Comparison of ENCODE assay signal across 8 mouse cellular contexts in the genomic region with DNA sequence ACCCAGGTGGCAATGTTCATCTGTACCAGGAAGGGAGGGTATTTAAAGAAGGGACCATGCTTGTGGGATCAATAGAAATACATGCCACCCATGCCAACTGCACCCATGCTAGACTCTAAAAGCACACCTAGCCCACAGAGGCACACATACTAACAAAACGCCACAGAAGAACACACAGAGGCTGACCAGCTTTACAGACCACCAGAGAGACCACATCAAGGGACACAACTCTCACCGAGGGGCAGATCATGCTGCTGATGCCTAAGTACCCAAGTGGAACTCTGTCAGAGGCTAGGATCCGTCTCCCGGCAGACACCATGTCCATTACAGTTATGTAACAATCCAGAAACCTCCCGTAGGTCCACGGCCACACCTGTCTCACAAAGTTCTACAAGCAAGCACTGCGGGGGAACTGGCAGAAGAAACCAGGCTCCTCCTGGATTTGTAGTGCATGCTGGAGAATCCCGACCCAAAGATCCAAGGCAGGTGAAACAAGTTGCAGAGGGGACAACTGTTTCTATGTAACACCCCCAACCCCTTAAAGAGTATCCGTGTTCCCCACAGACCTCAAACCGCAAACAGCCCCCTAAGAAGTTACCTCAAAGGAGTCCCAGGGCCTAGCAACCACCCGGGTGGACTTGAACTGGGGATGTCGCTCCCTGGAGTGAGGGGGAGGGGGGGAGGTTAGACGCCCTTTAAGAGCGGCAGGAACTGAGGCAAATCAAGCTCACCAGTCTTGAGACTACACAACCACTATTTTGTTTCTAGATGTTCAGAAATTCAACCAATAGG. TPM values are rescaled to one million over a fixed set of nuclear protein-coding genes. Genes with fewer than 3 reads are reported as not detected.
DNase-seq lines count a peak whose midpoint lies in the region; ATAC-seq and TF ChIP-seq lines count a peak whose summit lies in the region.

No protein-coding gene starts in this region.

- peak overlapping the region; percentile 85 for H3K27ac ChIP-seq in left cerebral cortex, adult 2 months
- no peak overlapping the region for H3K27ac ChIP-seq in embryonic facial prominence, embryonic 10.5 days (replicated peaks)
- no peak overlapping the region for H3K27ac ChIP-seq in intestine, postnatal 0 days (ENCODE audit: low read depth, low read length)
- H3K27ac ChIP-seq in neural tube, embryonic 12.5 days, result no peak overlapping the region

- no peak for TF ChIP-seq CTCF in left cerebral cortex, adult 2 months (IDR thresholded peaks at IDR 0.05)
- no peak for TF ChIP-seq CTCF in intestine, postnatal 0 days (IDR thresholded peaks at IDR 0.05; ENCODE audit: low read depth)

- H3K4me1 ChIP-seq in embryonic facial prominence, embryonic 10.5 days, result peaks cover 59% of the 10 kb centered on the region
- H3K4me1 ChIP-seq in intestine, postnatal 0 days (replicated peaks; ENCODE audit: control insufficient read depth, insufficient read depth, low read length), result 0 out of 2 replicates have a peak, but pooled peaks cover 3% of the 10 kb centered on the region
- peaks cover 60% of the 10 kb centered on the region for H3K4me1 ChIP-seq in neural tube, embryonic 12.5 days

- peaks cover 36% of the 10 kb centered on the region for H3K36me3 ChIP-seq in embryonic facial prominence, embryonic 10.5 days (replicated peaks)
- H3K36me3 ChIP-seq in intestine, postnatal 0 days (ENCODE audit: control insufficient read depth, insufficient read depth), result peaks cover 6% of the 10 kb centered on the region; the same call in 1 of the 2 replicates
- H3K36me3 ChIP-seq in neural tube, embryonic 12.5 days, result peaks cover 11% of the 10 kb centered on the region

- WGBS in embryonic facial prominence, embryonic 10.5 days, result 33% methylated on average over 14 of the region's 14 CpGs
- 11% methylated on average over 14 of the region's 14 CpGs for WGBS in intestine, postnatal 0 days
- 28% methylated on average over 14 of the region's 14 CpGs for WGBS in neural tube, embryonic 12.5 days

- no peak for DNase-seq in left cerebral cortex, adult 2 months (ENCODE audit: extremely low spot score in 1 of 2, low spot score in 2 of 2)
- no peak for DNase-seq in left cerebral cortex, postnatal 10 days (ENCODE audit: extremely low spot score in 1 of 2, low spot score in 2 of 2)
- no peak for DNase-seq in embryonic facial prominence, embryonic 10.5 days (ENCODE audit: low spot score)
- no peak for DNase-seq in embryo, embryonic 9.5 days (ENCODE audit: extremely low spot score)
- DNase-seq in frontal cortex, postnatal 10 days (ENCODE audit: low spot score in 2 of 2), result no peak
- DNase-seq in c-Kit-positive CD71-positive TER-119-positive erythroid progenitor cells, embryonic 14.5 days (ENCODE audit: low spot score), result no peak

- peak overlapping the region; percentile 81 for H3K9ac ChIP-seq in intestine, postnatal 0 days (ENCODE audit: low read depth, low read length)
- H3K9ac ChIP-seq in neural tube, embryonic 12.5 days, result peak overlapping the region; percentile 92

- intact Hi-C loops in left cerebral cortex, adult 2 months (cut with DNase I), result no loop called here
- intact Hi-C loops in left cerebral cortex, postnatal 10 days (cut with DNase I), result no loop called here

- H3K27me3 ChIP-seq in embryonic facial prominence, embryonic 10.5 days (replicated peaks; ENCODE audit: low read depth, poor library complexity, severe bottlenecking), result no peaks in the 10 kb centered on the region
- H3K27me3 ChIP-seq in intestine, postnatal 0 days (replicated peaks; ENCODE audit: control insufficient read depth, insufficient read depth, low read length), result no peaks in the 10 kb centered on the region
- no peaks in the 10 kb centered on the region for H3K27me3 ChIP-seq in neural tube, embryonic 12.5 days (replicated peaks)

- peak overlapping the region; percentile 88 for H3K4me3 ChIP-seq in left cerebral cortex, adult 2 months
- peak overlapping the region; percentile 84 for H3K4me3 ChIP-seq in embryonic facial prominence, embryonic 10.5 days
- peak overlapping the region; percentile 83 for H3K4me3 ChIP-seq in intestine, postnatal 0 days (ENCODE audit: low read depth, low read length)
- H3K4me3 ChIP-seq in neural tube, embryonic 12.5 days, result peak overlapping the region; percentile 97

- no peaks in the 10 kb centered on the region for H3K9me3 ChIP-seq in embryonic facial prominence, embryonic 10.5 days
- H3K9me3 ChIP-seq in intestine, postnatal 0 days (ENCODE audit: control insufficient read depth), result no peaks in the 10 kb centered on the region
- no peaks in the 10 kb centered on the region for H3K9me3 ChIP-seq in neural tube, embryonic 12.5 days

- H3K4me2 ChIP-seq in intestine, postnatal 0 days (replicated peaks; ENCODE audit: low read depth), result peak overlapping the region; percentile 97
- H3K4me2 ChIP-seq in neural tube, embryonic 12.5 days (replicated peaks), result peak overlapping the region; percentile 87

- no peak for ATAC-seq in intestine, postnatal 0 days
- ATAC-seq in neural tube, embryonic 12.5 days (ENCODE audit: low FRiP score, low read depth), result no peak

RNA-seq across cellular contexts. Expression of a gene that starts 1.2 kb away (rescaled TPM):
- 10 to 100 TPM; 83.2 to 93.0 TPM for total RNA-seq in left cerebral cortex, adult 2 months (2021)
- total RNA-seq in left cerebral cortex, postnatal 10 days (2021), result 10 to 100 TPM; 67.6 to 68.9 TPM
- polyA plus RNA-seq in embryonic facial prominence, embryonic 10.5 days (2016; fragmentation: Nextera tagmentation; extraction: Ambion mirVana), result 166 and 173 TPM in 2 replicates
- polyA plus RNA-seq in intestine, postnatal 0 days (2015; fragmentation: Nextera tagmentation; extraction: Ambion mirVana), result 35.0 and 38.8 TPM in 2 replicates
- 99.4 and 106 TPM in 2 replicates for polyA plus RNA-seq in neural tube, embryonic 12.5 days (2016; fragmentation: Nextera tagmentation; extraction: Ambion mirVana)

RNA-seq across cellular contexts. Expression of a gene that starts 2.1 kb away (rescaled TPM):
- 10 to 100 TPM; 46.5 to 48.2 TPM for total RNA-seq in left cerebral cortex, adult 2 months (2021)
- 10 to 100 TPM; 34.3 to 40.3 TPM for total RNA-seq in left cerebral cortex, postnatal 10 days (2021)
- 5.0 TPM in 2 replicates for polyA plus RNA-seq in embryonic facial prominence, embryonic 10.5 days (2016; fragmentation: Nextera tagmentation; extraction: Ambion mirVana)
- polyA plus RNA-seq in intestine, postnatal 0 days (2015; fragmentation: Nextera tagmentation; extraction: Ambion mirVana), result 2.3 and 2.7 TPM in 2 replicates
- polyA plus RNA-seq in neural tube, embryonic 12.5 days (2016; fragmentation: Nextera tagmentation; extraction: Ambion mirVana), result 7.4 and 8.2 TPM in 2 replicates
